ENCODE assay signal across 19 mouse cellular contexts in genomic region chr10:107300587-107301248, GRCm38 (mm10). TPM values are rescaled to one million over a fixed set of nuclear protein-coding genes. Genes with fewer than 3 reads are reported as not detected.
A peak's percentile ranks its signal among the peaks of the same experiment; 100 is the strongest.
DNase-seq lines count a peak whose midpoint lies in the region; ATAC-seq and TF ChIP-seq lines count a peak whose summit lies in the region.
"Had no signal": no experiment of that assay in that cellular context is flagged by ENCODE, and none has a peak within 500 bp of the region (broad histone marks: within the 10 kb centered on the region; RNA-seq: fewer than 3 reads in every experiment).

No protein-coding gene starts in this region.

- peak; percentile 69; the same call in 1 of the 2 replicates for ATAC-seq in kidney, embryonic 14.5 days (ENCODE audit: low FRiP score, low TSS enrichment)
- peak; percentile 62 for ATAC-seq in liver, embryonic 16.5 days (ENCODE audit: low read depth)
- no peak for ATAC-seq in liver, embryonic 11.5 days (replicated peaks; ENCODE audit: low FRiP score)
- peak; percentile 72 for ATAC-seq in stomach, embryonic 15.5 days (ENCODE audit: insufficient read depth, low FRiP score, low read depth)
- no peak for ATAC-seq in stomach, postnatal 0 days (ENCODE audit: low FRiP score, low TSS enrichment)
- ATAC-seq: CD4-positive, CD25-positive, alpha-beta regulatory T cell, adult 4 months; forebrain, embryonic 14.5 days had no signal

- no peak for DNase-seq in kidney, adult 18-20 months
- DNase-seq in liver, embryonic 11.5 days (ENCODE audit: low spot score) = no peak
- DNase-seq in stomach, postnatal 0 days (ENCODE audit: low spot score) = no peak
- DNase-seq in left cerebral cortex, adult 9 months (ENCODE audit: low spot score in 2 of 2) = no peak
- DNase-seq: adrenal gland, adult 8-10 months; adrenal gland, postnatal 36 days; B cell, adult 2 months; cerebellum, adult 2 months; cerebellum, postnatal 10 days; gastrocnemius, adult 2 months; gastrocnemius, postnatal 25 days had no signal

- 74% methylated on average over 2 of the region's 2 CpGs for WGBS in kidney, embryonic 14.5 days
- WGBS in liver, embryonic 16.5 days (ENCODE audit: insufficient replicate concordance) = 46% methylated on average over 2 of the region's 2 CpGs
- 59% methylated on average over 2 of the region's 2 CpGs for WGBS in liver, embryonic 11.5 days
- WGBS in stomach, embryonic 15.5 days = 65% methylated on average over 2 of the region's 2 CpGs
- WGBS in stomach, postnatal 0 days = 63% methylated on average over 2 of the region's 2 CpGs

- no peaks in the 10 kb centered on the region for H3K4me1 ChIP-seq in kidney, embryonic 14.5 days (ENCODE audit: control insufficient read depth, insufficient read depth, low read length)
- H3K4me1 ChIP-seq in liver, embryonic 16.5 days (ENCODE audit: control insufficient read depth, low read depth, low read length) = no peaks in the 10 kb centered on the region; the same call in 1 of the 2 replicates
- H3K4me1 ChIP-seq in liver, embryonic 11.5 days (replicated peaks; ENCODE audit: control insufficient read depth, insufficient read depth, low read length) = no peaks in the 10 kb centered on the region
- H3K4me1 ChIP-seq in stomach, embryonic 15.5 days = no peaks in the 10 kb centered on the region
- no peaks in the 10 kb centered on the region for H3K4me1 ChIP-seq in stomach, postnatal 0 days (replicated peaks; ENCODE audit: control insufficient read depth, insufficient read depth)
- H3K4me1 ChIP-seq: embryonic facial prominence, embryonic 10.5 days; heart, embryonic 12.5 days had no signal

- no peak for TF ChIP-seq CTCF in stomach, postnatal 0 days (IDR thresholded peaks at IDR 0.05; ENCODE audit: low read depth)

- H3K9ac ChIP-seq in kidney, embryonic 14.5 days (ENCODE audit: low read depth, low read length) = no peak overlapping the region
- no peak overlapping the region for H3K9ac ChIP-seq in liver, embryonic 16.5 days (ENCODE audit: low read depth, low read length)
- no peak overlapping the region for H3K9ac ChIP-seq in liver, embryonic 11.5 days (ENCODE audit: low read depth, low read length)
- H3K9ac ChIP-seq in stomach, embryonic 15.5 days = no peak overlapping the region
- no peak overlapping the region for H3K9ac ChIP-seq in stomach, postnatal 0 days (ENCODE audit: low read length)
- H3K9ac ChIP-seq: heart, embryonic 12.5 days had no signal

- no peaks in the 10 kb centered on the region for H3K9me3 ChIP-seq in kidney, embryonic 14.5 days (ENCODE audit: control insufficient read depth, low read length)
- H3K9me3 ChIP-seq in liver, embryonic 16.5 days (replicated peaks; ENCODE audit: control insufficient read depth, low read length) = no peaks in the 10 kb centered on the region
- no peaks in the 10 kb centered on the region for H3K9me3 ChIP-seq in liver, embryonic 11.5 days (ENCODE audit: control insufficient read depth, low read length)
- H3K9me3 ChIP-seq in stomach, embryonic 15.5 days = no peaks in the 10 kb centered on the region
- no peaks in the 10 kb centered on the region for H3K9me3 ChIP-seq in stomach, postnatal 0 days (ENCODE audit: control insufficient read depth, low read length)
- H3K9me3 ChIP-seq: embryonic facial prominence, embryonic 10.5 days; heart, embryonic 12.5 days had no signal

- no peaks in the 10 kb centered on the region for H3K36me3 ChIP-seq in kidney, embryonic 14.5 days (ENCODE audit: control insufficient read depth, insufficient read depth, low read length)
- no peaks in the 10 kb centered on the region for H3K36me3 ChIP-seq in liver, embryonic 16.5 days (ENCODE audit: control insufficient read depth, insufficient read depth)
- no peaks in the 10 kb centered on the region for H3K36me3 ChIP-seq in liver, embryonic 11.5 days (ENCODE audit: control insufficient read depth, insufficient read depth, low read length)
- no peaks in the 10 kb centered on the region for H3K36me3 ChIP-seq in stomach, embryonic 15.5 days
- H3K36me3 ChIP-seq in stomach, postnatal 0 days (ENCODE audit: control insufficient read depth, insufficient read depth, low read length) = no peaks in the 10 kb centered on the region
- H3K36me3 ChIP-seq: embryonic facial prominence, embryonic 10.5 days; G1E; heart, embryonic 12.5 days had no signal

- no peak overlapping the region for H3K4me2 ChIP-seq in kidney, embryonic 14.5 days (replicated peaks; ENCODE audit: low read depth, low read length)
- H3K4me2 ChIP-seq in liver, embryonic 16.5 days (ENCODE audit: low read depth, low read length) = no peak overlapping the region
- H3K4me2 ChIP-seq in liver, embryonic 11.5 days = no peak overlapping the region
- no peak overlapping the region for H3K4me2 ChIP-seq in stomach, embryonic 15.5 days
- H3K4me2 ChIP-seq in stomach, postnatal 0 days (replicated peaks; ENCODE audit: low read depth) = no peak overlapping the region
- H3K4me2 ChIP-seq: heart, embryonic 12.5 days had no signal

- TF ChIP-seq EP300 in stomach, postnatal 0 days (optimal IDR thresholded peaks at IDR 0.05) = no peak

- no peak overlapping the region for H3K27ac ChIP-seq in kidney, embryonic 14.5 days (ENCODE audit: low read depth, low read length)
- H3K27ac ChIP-seq in liver, embryonic 16.5 days (ENCODE audit: low read length) = no peak overlapping the region
- H3K27ac ChIP-seq in liver, embryonic 11.5 days (ENCODE audit: low read depth, low read length) = no peak overlapping the region
- no peak overlapping the region for H3K27ac ChIP-seq in stomach, embryonic 15.5 days
- no peak overlapping the region for H3K27ac ChIP-seq in stomach, postnatal 0 days (replicated peaks)
- H3K27ac ChIP-seq: embryonic facial prominence, embryonic 10.5 days; gastrocnemius, adult 2 months had no signal

- no peaks in the 10 kb centered on the region for H3K27me3 ChIP-seq in kidney, embryonic 14.5 days (ENCODE audit: control insufficient read depth, insufficient read depth, low read length)
- H3K27me3 ChIP-seq in liver, embryonic 16.5 days (ENCODE audit: control insufficient read depth, insufficient read depth, low read depth, low read length) = no peaks in the 10 kb centered on the region
- H3K27me3 ChIP-seq in liver, embryonic 11.5 days (replicated peaks; ENCODE audit: control insufficient read depth, insufficient read depth, low read length) = no peaks in the 10 kb centered on the region
- H3K27me3 ChIP-seq in stomach, embryonic 15.5 days (replicated peaks) = no peaks in the 10 kb centered on the region
- no peaks in the 10 kb centered on the region for H3K27me3 ChIP-seq in stomach, postnatal 0 days (ENCODE audit: control insufficient read depth, insufficient read depth, low read length)
- H3K27me3 ChIP-seq: heart, embryonic 12.5 days had no signal

- H3K4me3 ChIP-seq in kidney, embryonic 14.5 days (ENCODE audit: low read length) = no peak overlapping the region
- H3K4me3 ChIP-seq in liver, embryonic 16.5 days (ENCODE audit: low read depth, low read length) = no peak overlapping the region
- no peak overlapping the region for H3K4me3 ChIP-seq in liver, embryonic 11.5 days (ENCODE audit: low read depth, low read length)
- no peak overlapping the region for H3K4me3 ChIP-seq in stomach, embryonic 15.5 days (replicated peaks)
- no peak overlapping the region for H3K4me3 ChIP-seq in stomach, postnatal 0 days (ENCODE audit: low read depth, low read length)
- H3K4me3 ChIP-seq: embryonic facial prominence, embryonic 10.5 days; gastrocnemius, adult 2 months; heart, embryonic 12.5 days had no signal

RNA-seq across cellular contexts. Expression of gene Lin7a, which starts 29.2 kb away (rescaled TPM):
- 1.3 and 2.7 TPM in 2 replicates for polyA plus RNA-seq in kidney, embryonic 14.5 days (2014; fragmentation: Nextera tagmentation; extraction: Ambion mirVana)
- 1.3 TPM in 2 replicates for polyA plus RNA-seq in liver, embryonic 16.5 days (2015; fragmentation: Nextera tagmentation; extraction: Ambion mirVana)
- polyA plus RNA-seq in liver, embryonic 11.5 days (2014; fragmentation: Nextera tagmentation; extraction: Ambion mirVana) = 1.2 and 1.7 TPM in 2 replicates
- 3.8 and 4.1 TPM in 2 replicates for polyA plus RNA-seq in stomach, embryonic 15.5 days (2015; fragmentation: Nextera tagmentation; extraction: Ambion mirVana)
- 0.56 and 0.74 TPM in 2 replicates for polyA plus RNA-seq in stomach, postnatal 0 days (2015; fragmentation: Nextera tagmentation; extraction: Ambion mirVana)
- polyA plus RNA-seq: CD4-positive, CD25-positive, alpha-beta regulatory T cell, adult 4 months; G1E had no signal

Comparison
In these comparisons a context has a peak if more than half of its experiments do, and no peak if none do; other contexts are left out.
1. ATAC-seq: peak in kidney, embryonic 14.5 days (single experiment), liver, embryonic 16.5 days (single experiment) and stomach, embryonic 15.5 days (single experiment); none in liver, embryonic 11.5 days (single experiment) and stomach, postnatal 0 days (single experiment).